Mouse (Mus musculus): ENCODE measurements around the gene Apod. TPM values are rescaled to one million over a fixed set of nuclear protein-coding genes. Genes with fewer than 3 reads are reported as not detected.
"Not testable (repeated sequence)": the region's sequence is repeated elsewhere in the genome, so short reads cannot be mapped to it uniquely, and the experiment has no call there.

Gene Apod
- 38.4 and 57.2 TPM in 2 replicates for polyA plus RNA-seq (2012; rRNA removed)

DNA sequence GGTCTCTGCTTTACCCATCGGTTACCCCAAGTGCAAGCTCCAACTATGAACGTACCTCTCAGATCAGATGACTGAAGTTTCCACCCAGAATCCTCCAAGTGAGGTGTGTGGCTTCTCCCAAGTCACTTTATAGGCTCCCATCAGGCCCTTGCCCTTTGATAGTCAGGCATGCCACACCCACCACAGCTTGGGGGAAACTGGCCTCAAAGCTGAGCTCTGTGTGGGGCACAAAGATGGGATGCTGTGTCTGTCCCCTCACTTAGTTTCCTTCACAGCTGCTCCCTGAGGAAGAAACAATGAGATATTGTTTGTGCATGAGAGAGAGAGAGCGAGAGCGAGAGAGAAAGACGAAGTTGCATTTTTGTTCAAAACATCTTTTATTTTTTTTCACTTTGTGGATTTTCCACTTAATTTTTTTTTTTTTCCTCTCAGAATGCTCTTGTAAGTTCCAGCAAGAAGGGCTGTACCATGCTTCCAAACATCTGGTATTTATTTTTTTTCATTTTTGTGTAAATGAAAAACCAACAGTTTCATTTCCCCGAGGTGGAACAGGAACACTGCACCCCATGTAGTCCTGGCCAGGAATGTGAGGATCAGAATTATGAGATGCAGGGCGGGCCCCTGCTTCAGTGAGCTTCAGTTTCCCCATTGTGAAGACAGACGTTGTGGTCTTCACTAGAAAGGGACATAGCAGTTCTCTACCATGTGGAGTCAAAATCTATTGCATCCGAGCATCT is at the start of gene Apod:
Apod (minus strand) TSS at position 312 of the 737 bp plus-strand sequence.
- DNase-seq (ENCODE audit: low spot score), result no peak

DNA sequence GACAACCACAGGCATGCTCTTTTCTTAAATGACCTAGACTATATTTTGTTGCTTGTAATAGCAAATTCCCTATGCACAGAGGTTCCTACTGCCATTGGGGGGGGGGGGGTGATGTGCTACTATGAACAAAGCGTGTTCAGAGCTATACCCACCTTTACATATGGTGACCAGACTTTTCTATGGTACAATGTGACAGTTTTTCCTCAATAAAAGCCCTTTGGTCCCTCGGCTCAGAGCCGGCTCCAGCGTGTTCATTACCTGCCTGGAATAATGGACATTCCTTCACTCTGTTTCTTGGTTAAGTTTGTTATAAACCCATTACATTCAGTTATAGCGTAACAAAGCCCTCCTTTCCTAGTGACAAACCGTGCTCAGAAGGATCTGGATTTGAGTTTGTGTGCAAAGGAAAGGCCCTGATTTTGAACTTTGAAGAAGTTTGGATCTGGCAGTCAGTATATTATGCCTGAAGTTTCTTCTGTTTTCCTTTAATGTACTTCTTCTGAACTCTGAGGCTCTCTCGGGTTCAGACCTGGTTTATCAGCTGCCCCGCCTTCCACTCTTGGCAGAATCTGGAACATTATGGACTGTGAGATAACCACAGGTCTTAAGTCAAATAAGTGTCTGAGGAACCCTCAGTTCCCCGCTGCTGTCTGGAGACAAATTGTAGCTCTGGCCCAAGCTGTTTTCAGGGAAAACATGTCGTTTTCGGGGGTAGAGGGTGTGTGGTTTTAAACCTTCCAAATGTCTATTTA is 49.3 kb upstream of the Apod start:
- no peak for DNase-seq (ENCODE audit: low spot score)

DNA sequence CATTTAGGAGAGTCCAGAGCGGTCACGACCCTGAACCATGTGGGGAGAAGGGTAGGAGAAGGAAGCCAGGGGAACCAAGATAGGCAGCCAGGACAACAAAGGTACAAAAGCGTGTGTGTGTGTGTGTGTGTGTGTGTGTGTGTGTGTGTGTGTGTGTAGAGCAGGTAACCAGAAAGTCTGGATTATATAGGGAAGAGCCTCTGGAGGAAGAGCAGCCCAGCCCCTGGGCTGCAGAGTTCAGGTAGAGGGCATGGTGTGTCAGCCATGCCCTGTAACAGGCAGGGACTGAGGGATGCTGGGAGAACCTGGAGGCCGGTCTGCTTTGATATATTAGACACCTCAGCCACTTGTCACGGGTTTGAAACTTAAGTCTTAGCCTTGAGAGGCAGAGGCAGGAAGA is 44.9 kb upstream of the Apod start:
- no peak for DNase-seq (ENCODE audit: low spot score)

DNA sequence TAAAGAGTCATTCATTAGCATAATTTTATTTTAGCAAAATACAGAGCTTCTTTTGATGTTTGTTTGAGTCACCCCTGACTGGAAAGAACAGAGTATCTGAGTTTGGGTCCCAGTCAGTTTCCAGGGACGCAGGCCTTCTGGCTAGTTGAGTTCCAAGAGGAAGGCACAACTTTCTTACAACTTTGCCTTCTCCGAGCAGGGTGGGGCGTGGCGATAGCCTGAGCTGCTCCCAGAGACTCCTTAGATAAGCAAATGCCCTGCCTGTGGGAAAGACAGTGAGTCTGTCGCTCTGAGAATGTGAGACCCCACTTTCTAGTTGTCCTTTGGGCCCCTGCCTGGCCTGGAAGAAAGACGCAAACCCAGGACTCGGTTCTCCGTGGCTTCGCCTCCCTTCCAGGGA is 44.4 kb upstream of the Apod start:
- DNase-seq (ENCODE audit: low spot score), result no peak

DNA sequence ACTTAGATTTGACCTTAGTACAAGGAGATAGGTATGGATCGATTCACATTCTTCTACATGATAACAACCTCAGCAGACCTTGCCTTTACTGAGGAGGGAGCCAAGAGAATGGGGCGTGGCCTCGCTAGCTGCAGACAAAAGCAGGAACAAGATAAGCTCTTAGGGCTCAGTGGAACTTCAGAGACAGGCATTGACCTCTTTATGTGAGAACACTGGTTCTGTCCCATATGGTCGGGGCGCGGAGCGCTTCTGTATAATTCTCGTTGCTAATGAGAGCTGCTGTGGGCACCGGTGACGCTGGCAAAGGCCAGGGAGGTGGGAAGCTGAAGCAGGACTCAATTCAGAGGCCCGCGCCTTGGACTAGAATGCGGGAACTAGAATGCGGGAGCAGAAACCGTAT is 44.0 kb upstream of the Apod start:
- no peak for DNase-seq (ENCODE audit: low spot score)

DNA sequence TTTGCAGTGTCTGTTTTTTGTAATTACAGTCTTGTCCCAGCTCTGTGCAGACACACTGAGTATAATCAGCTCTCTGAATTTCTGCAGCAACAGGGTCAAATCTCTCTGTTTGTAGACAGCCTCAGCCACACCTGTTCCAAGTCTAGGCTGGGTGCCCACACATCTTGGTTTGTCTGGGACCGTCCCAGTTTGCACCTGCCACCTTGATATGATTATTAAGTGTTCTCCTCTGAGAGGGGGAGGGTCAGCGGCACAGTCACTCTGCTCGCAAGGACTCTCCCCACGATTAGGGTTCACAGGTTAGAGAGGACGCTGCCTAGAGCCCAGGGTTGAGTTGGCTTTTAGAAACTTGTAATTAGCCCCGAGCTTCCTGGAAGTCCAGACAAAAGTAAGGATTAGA is 41.3 kb upstream of the Apod start:
- no peak for DNase-seq (ENCODE audit: low spot score)

DNA sequence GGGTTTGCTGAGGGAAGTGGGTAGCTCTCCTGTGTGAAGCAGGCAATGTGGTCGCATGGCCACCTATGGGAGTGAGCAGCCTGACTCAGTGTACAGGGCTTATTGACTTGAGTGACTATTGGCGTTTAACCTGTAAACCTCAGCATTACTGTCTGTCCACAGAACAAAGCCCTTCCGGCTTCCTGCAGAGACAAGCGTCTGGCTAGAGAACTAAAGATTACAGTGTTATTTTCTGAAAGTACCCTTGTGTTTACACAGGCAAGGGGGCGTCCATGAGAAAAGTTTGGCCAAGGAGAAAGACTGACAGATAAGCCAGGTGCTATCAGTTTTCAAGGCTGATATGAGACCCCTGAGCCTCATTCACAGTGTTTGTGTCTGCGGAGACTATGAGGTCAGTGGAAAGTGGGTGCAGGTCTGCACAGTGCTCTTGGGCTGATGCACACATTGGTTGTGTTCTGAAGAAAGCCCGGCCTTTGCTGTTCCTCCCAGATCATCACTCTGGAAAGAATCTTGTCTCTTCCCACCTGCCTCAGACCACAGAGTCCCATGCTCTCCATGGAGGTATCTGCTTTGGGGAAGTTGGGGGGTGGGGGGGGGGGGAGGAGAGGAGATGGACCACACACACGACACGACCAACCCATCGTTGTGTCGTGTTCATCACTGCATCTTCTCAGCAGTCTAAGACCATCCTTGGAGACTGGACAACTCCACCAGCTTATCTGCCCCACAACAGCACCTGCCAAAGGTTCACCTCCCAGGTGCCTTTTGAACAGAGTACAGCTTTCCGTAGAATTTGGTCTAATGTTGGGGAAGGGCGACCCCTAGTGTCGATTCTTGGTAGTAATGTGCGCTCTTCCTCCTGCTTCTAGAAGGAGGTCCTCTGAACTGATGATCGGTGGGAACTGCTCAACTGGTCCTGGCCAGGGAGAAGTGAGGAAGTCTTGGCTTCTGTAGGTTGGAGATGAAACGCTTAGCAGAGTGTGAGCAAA is 40.0 kb upstream of the Apod start:
- DNase-seq (ENCODE audit: low spot score), result peak; percentile 41

DNA sequence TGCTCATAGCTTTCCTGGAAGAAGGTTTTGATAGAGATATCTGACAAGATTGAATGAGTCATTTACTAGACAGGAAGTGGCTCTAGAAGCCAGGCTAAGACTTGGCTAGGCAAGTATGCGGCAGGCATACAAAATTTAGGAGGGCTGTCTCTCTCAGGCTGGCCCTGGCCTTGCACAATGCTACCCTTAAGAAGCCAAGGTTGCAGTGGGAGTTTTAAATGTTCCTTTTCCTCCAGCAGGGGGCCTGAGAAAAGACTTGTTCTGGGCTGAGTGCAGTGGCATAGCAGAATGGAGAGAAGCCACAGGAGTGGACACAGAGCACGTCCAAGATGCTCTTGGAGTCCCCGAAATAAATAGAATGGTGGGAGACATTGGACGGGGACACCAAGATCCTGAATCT is 38.4 kb upstream of the Apod start:
- DNase-seq (ENCODE audit: low spot score), result no peak

DNA sequence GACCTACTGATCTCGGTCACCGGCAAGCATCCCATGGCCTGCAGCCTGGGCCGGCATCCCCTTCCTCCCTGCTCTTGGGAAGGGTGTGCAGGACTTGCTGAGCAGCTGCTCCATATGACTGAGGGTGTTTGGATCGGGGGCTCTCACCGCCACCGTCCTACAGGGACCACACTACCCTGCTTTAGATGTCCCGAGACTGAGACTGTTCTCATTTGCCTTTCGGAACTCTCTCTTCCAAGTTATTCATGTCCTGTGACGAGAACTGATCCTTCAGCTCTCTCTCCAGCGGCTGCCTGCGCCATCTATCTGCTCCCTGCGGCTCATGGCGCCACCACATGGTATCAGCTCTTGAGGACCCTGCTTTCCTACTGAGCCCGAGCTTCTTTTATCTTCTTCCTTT is 33.0 kb upstream of the Apod start:
- no peak for DNase-seq (ENCODE audit: low spot score)

DNA sequence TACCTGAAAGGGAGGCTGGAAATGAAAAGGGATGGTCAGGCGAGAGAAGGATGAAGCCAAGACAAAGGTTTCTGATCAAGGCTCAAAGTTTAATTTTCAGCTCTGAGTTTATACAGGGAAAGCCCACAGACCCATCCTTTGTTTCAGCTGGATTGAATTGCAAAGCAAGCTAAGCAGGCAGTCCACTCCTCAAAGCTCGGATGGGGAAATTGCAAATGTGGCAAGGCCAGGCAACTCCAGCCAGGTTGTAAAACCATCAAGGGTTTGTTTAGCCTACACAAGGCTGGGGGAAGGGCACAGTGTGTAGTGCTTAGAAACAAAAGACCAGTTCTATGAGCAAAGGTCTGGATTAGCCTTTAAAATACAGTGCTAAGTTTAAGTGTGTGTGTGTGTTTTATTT is 28.4 kb upstream of the Apod start:
- DNase-seq (ENCODE audit: low spot score), result no peak

DNA sequence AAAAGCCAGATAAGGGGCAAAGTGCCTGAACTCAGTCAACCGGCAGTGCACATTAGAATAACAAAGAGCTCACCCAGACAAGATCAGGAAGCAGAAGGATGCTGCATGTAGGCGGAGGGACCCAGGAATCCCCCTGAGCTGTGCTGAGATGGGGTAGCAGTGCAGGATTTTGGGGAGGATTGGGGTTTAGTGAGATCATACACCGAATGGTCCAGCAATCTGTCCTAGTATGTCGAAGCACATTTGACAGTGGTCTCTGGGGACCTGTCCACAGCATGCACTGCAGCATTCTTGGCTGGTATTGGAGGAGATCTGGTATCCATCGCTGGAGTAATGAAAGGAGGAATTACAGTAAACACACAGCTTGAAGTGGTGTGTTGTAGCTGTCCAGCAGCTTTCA is 27.9 kb upstream of the Apod start:
- DNase-seq (ENCODE audit: low spot score), result no peak

DNA sequence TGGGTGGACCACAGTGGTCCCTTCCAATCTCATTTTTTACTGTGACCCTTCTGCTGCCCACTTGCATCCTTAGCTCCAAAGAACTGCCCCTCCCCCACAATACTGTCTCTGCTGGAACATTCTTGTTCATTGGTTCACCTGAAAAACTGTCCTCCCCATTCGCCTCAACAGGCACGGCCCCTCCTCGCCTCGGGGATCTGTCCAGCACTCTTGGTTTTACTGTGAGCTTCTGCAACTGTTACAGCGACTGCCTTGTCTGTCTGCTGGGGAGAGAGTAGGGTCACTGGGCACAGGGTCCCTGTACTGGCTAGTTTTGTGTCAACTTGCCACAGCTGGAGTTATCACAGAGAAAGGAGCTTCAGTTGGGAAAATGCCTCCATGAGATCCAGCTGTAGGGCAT is 24.7 kb upstream of the Apod start:
- DNase-seq (ENCODE audit: low spot score), result no peak

DNA sequence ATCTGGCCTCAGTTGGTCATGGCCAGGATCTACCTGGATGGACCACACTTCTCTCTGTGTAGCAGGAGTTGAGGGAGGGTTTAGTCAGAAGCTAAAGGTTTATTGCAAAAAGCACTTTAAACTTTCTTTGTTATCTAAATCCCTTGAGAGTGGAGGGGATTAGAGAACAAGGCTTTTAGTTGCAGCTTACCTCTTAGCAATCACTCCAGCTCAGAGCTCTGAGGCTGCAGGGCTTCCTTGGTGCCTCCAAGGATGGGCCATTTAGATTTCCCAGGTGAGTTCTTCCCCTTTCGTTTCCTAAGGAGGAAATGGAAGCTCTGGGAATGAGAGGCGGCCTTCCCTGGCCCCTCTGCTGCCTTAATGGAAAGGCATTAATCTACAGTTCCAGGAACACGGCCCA is 23.3 kb upstream of the Apod start:
- DNase-seq (ENCODE audit: low spot score), result no peak

DNA sequence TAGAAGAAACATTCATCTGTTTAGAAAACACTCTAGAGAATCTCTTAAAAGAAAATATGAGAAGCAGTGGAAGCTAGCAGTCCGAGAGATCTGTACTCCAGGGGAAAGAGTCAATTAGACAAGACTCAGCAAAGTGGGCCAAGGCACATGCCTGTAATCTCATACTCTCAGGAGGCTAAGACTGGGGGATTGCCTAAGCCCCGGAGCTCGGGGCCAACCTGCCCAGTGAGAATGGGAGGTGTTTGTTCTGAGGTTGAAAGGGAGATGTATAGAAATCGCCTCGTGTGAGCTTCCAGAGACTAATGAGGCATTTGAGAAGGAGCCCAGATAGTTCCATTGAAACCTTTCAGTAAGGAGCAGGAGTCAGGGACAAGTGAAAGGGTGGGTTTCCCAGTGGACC is 20.2 kb upstream of the Apod start:
- no peak for DNase-seq (ENCODE audit: low spot score)

DNA sequence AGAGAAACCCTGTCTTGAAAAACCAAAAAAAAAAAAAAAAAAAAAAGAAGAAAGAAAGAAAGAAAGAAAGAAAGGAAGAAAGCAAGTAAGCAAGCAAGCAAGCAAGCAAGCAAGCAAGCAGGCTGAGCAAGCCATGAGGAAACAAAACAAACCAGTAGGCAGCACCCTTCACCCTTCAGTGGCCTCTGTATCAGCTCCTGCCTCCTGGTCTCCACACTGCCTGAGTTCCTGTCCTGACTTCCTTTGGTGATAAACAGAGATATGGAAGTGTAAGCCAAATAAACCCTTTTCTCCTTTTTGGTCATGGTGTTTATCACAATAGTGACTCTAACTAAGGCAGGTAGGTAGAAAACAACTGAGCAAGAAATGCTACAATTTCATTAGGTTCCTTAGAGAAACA is 18.0 kb upstream of the Apod start:
- no peak for DNase-seq (ENCODE audit: low spot score)

DNA sequence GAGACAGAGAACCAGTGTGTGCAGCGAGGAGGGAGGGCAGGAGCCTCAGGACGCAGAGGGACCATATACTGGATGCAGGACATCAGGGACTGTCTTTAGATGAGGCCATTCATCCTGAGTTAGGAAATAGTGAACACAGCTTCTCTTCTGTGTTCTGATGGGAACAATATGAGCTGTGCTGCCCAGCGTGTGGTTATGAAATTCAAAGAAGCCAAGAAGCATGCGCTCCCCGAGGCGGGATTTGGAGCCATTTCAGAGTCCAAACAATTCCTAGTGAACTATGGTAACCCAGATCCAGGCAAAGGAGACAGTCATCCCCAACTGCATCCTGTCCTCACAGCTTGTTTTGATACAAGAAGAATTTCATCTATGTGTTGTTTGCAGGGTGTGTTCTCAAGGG is 16.4 kb upstream of the Apod start:
- DNase-seq (ENCODE audit: low spot score), result not testable (repeated sequence)

DNA sequence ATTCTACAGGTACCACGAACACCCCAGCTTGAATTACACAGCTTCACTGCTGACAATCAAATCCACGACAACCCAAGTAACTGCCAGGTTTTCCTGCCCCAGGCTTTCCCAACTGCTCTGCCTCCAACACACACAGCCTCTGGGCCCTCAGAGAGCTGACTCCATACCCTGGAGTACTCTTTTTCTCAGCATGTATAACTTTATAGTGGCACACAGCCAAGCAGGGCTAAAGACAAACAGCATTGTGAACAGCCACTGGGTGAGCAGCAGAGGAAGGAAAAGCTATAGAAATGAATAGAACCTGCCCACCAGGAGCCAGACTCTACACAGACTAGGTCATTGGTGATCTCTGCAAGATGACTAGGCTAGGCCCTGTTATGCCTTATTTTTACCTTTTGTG is 15.1 kb upstream of the Apod start:
- DNase-seq (ENCODE audit: low spot score), result no peak

DNA sequence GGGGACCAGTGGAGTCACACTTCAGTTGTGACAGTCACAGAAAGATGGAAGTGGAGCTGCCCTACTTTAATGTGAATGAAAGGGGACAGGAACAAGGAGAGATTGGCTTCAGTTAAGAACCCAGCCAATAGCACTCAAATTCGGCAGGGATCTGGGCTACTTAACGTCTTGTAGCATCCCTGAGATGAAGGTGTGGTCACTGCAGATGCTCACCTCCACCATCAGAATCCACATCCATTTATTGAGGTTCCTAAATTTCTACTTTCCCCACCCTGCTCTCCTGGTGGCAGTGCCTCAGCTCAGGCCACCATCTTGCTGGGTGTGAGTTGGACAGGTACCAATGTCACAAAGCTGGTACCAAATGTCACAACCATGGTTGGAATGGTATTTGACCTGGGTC is 13.3 kb upstream of the Apod start:
- DNase-seq (ENCODE audit: low spot score), result no peak

DNA sequence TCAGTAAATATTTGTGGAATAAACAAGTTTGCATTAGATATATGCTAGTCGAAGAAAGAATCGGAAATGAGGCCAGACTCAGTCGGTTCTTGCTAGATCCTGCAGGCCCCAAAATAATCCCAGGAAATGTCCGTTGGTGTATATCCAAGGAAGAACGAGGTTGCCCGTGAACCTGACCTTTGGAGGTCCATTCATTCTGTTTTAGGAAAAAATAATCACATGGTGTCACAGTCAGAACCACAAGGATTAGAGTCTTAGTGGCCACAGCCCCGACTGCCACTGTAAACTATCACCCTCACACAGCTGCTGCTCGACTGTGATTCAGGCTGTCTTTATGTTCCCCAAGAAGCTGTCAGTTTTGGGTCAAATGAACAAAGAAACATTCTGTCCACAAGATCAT is 12.8 kb upstream of the Apod start:
- no peak for DNase-seq (ENCODE audit: low spot score)

DNA sequence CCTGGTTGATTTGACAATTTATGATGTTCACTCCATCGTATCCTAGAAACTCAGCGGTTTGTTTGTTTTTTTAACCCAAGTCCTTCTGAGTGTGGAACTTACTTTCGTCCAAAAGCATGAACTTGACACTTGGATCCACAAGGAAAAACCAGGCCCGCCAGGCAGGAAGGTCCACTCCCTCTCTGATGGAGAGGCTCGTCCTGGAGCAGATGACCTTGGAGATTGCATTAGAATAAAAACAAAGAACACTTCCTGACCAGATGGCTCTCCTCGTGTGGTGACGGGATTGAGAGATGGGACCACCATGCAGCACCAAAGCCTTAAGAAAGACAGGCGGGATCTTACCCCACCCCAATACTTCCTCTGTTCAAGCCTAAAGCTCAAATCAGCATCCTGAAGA is 12.1 kb upstream of the Apod start:
- DNase-seq (ENCODE audit: low spot score), result no peak

DNA sequence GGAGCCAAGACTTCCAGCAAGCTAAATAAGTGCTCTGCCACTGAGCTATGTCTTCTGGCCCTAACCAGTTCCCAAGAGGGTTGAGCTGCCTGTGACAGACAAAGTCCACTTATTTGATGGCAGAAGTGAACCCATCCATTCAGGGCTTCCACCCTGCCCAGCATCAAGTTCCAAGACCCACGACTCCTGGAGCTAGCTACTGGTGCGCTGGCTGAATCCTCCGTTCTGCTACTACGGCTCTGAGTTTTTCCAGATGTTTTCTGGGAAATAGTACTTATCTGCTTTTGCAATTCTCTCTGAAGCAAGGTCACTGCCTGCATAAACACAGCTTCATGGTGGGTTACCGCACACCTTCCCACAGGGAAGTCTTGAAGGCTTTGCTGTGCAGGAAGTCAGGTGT is 11.4 kb upstream of the Apod start:
- no peak for DNase-seq (ENCODE audit: low spot score)

DNA sequence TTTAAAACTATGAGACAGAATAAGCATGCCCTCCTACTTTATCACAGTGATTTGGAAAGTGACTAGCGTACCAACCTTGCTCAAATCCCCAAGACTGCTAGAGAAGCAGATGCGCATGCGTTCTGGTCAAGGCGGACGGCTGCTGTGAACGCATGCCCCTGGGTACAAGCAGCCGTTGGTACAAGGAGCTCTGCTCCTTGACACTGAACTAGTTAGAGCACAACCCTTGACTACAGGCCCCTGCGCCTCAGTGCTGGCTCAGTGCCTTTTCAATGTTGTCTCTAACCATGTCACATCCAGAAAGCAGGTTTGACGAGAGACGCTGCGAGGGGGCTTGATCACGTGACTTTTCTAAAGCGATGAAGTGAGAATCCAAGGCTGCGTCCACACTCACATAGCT is 10.5 kb upstream of the Apod start:
- no peak for DNase-seq (ENCODE audit: low spot score)

Data from urinary bladder, adult 2 months (tissue).